Comparison of ENCODE assay signal across 19 mouse cellular contexts in genomic region chr12:53144122-53144695, GRCm38 (mm10).
DNase-seq lines count a peak whose midpoint lies in the region; ATAC-seq and TF ChIP-seq lines count a peak whose summit lies in the region.
"Had no signal": no experiment of that assay in that cellular context is flagged by ENCODE, and none has a peak within 500 bp of the region (broad histone marks: within the 10 kb centered on the region; RNA-seq: fewer than 3 reads in every experiment).

No protein-coding gene starts in this region.

- H3K27me3 ChIP-seq in forebrain, embryonic 12.5 days = no peaks in the 10 kb centered on the region
- H3K27me3 ChIP-seq in forebrain, embryonic 15.5 days = no peaks in the 10 kb centered on the region
- H3K27me3 ChIP-seq in hindbrain, embryonic 14.5 days (ENCODE audit: control insufficient read depth, insufficient read depth, low read length) = no peaks in the 10 kb centered on the region
- H3K27me3 ChIP-seq in midbrain, embryonic 15.5 days (replicated peaks) = no peaks in the 10 kb centered on the region
- H3K27me3 ChIP-seq: liver, embryonic 15.5 days had no signal

- peak; percentile 54 for DNase-seq in brain, embryonic 14.5 days (ENCODE audit: low read depth)
- no peak for DNase-seq in hindbrain, embryonic 14.5 days (ENCODE audit: low spot score)
- DNase-seq in layer of hippocampus, postnatal 14 days (ENCODE audit: low spot score in 2 of 2) = no peak
- no peak for DNase-seq in cerebellum, postnatal 36 days
- DNase-seq: adrenal gland, postnatal 14 days; cerebellum, adult 9-10 months; heart, postnatal 4 days; kidney, adult 2 months; kidney, postnatal 10 days; liver; lung, postnatal 4 days; thymus, adult 18-20 months; thymus, postnatal 4 days had no signal

- no peak for TF ChIP-seq CTCF in brain, embryonic 14.5 days (IDR thresholded peaks at IDR 0.05; ENCODE audit: borderline replicate concordance, extremely low read depth, insufficient read depth, insufficient read length)

- 52% methylated on average over 6 of the region's 6 CpGs for WGBS in forebrain, embryonic 12.5 days
- 41% methylated on average over 6 of the region's 6 CpGs for WGBS in forebrain, embryonic 15.5 days
- WGBS in hindbrain, embryonic 14.5 days = 51% methylated on average over 6 of the region's 6 CpGs
- 45% methylated on average over 6 of the region's 6 CpGs for WGBS in midbrain, embryonic 15.5 days

- peaks cover 28% of the 10 kb centered on the region for H3K36me3 ChIP-seq in forebrain, embryonic 12.5 days (replicated peaks)
- peaks cover 28% of the 10 kb centered on the region for H3K36me3 ChIP-seq in forebrain, embryonic 15.5 days
- peaks cover 40% of the 10 kb centered on the region for H3K36me3 ChIP-seq in hindbrain, embryonic 14.5 days (replicated peaks; ENCODE audit: control insufficient read depth, insufficient read depth)
- H3K36me3 ChIP-seq in midbrain, embryonic 15.5 days (replicated peaks) = peaks cover 9% of the 10 kb centered on the region; the same call in 1 of the 2 replicates
- H3K36me3 ChIP-seq: embryonic facial prominence, embryonic 10.5 days; limb, embryonic 10.5 days; liver, embryonic 15.5 days had no signal

- H3K27ac ChIP-seq in forebrain, embryonic 12.5 days = peak overlapping the region; percentile 36
- no peak overlapping the region; the same call in 1 of the 2 replicates for H3K27ac ChIP-seq in forebrain, embryonic 15.5 days (replicated peaks)
- peak overlapping the region; percentile 54; the same call in 1 of the 2 replicates for H3K27ac ChIP-seq in hindbrain, embryonic 14.5 days
- H3K27ac ChIP-seq in midbrain, embryonic 15.5 days = peak overlapping the region; percentile 60
- H3K27ac ChIP-seq: embryonic facial prominence, embryonic 10.5 days; limb, embryonic 10.5 days; liver, embryonic 15.5 days had no signal

- no peaks in the 10 kb centered on the region for H3K9me3 ChIP-seq in forebrain, embryonic 12.5 days
- H3K9me3 ChIP-seq in forebrain, embryonic 15.5 days = no peaks in the 10 kb centered on the region
- no peaks in the 10 kb centered on the region for H3K9me3 ChIP-seq in hindbrain, embryonic 14.5 days (ENCODE audit: control insufficient read depth, low read length)
- H3K9me3 ChIP-seq in midbrain, embryonic 15.5 days = no peaks in the 10 kb centered on the region
- H3K9me3 ChIP-seq: embryonic facial prominence, embryonic 10.5 days; limb, embryonic 10.5 days; liver, embryonic 15.5 days had no signal

- H3K4me1 ChIP-seq in forebrain, embryonic 12.5 days = peaks cover 13% of the 10 kb centered on the region
- H3K4me1 ChIP-seq in forebrain, embryonic 15.5 days = peaks cover 20% of the 10 kb centered on the region
- no peaks in the 10 kb centered on the region for H3K4me1 ChIP-seq in hindbrain, embryonic 14.5 days (replicated peaks; ENCODE audit: control insufficient read depth, insufficient read depth, low read length)
- peaks cover 23% of the 10 kb centered on the region for H3K4me1 ChIP-seq in midbrain, embryonic 15.5 days
- H3K4me1 ChIP-seq: embryonic facial prominence, embryonic 10.5 days; liver, embryonic 15.5 days had no signal

- no peak overlapping the region for H3K4me2 ChIP-seq in forebrain, embryonic 12.5 days
- no peak overlapping the region for H3K4me2 ChIP-seq in forebrain, embryonic 15.5 days (replicated peaks)
- no peak overlapping the region for H3K4me2 ChIP-seq in hindbrain, embryonic 14.5 days (replicated peaks)
- no peak overlapping the region for H3K4me2 ChIP-seq in midbrain, embryonic 15.5 days
- H3K4me2 ChIP-seq: liver, embryonic 15.5 days had no signal

- ATAC-seq in forebrain, embryonic 12.5 days (ENCODE audit: low FRiP score) = peak; percentile 51; the same call in 1 of the 2 replicates
- ATAC-seq in forebrain, embryonic 15.5 days (replicated peaks) = no peak
- no peak for ATAC-seq in hindbrain, embryonic 14.5 days (ENCODE audit: low FRiP score)
- ATAC-seq in midbrain, embryonic 15.5 days (replicated peaks) = peak; percentile 51; the same call in 1 of the 2 replicates

- no peak overlapping the region for H3K9ac ChIP-seq in forebrain, embryonic 12.5 days
- no peak overlapping the region for H3K9ac ChIP-seq in forebrain, embryonic 15.5 days (replicated peaks)
- H3K9ac ChIP-seq in hindbrain, embryonic 14.5 days = no peak overlapping the region
- no peak overlapping the region for H3K9ac ChIP-seq in midbrain, embryonic 15.5 days
- H3K9ac ChIP-seq: liver, embryonic 15.5 days had no signal

- H3K4me3 ChIP-seq in forebrain, embryonic 12.5 days (replicated peaks) = no peak overlapping the region
- H3K4me3 ChIP-seq in forebrain, embryonic 15.5 days = no peak overlapping the region
- no peak overlapping the region for H3K4me3 ChIP-seq in hindbrain, embryonic 14.5 days (replicated peaks; ENCODE audit: low read length)
- H3K4me3 ChIP-seq in midbrain, embryonic 15.5 days = no peak overlapping the region
- H3K4me3 ChIP-seq: embryonic facial prominence, embryonic 10.5 days; limb, embryonic 10.5 days; liver, embryonic 15.5 days had no signal

- no peak for TF ChIP-seq POLR2A in brain, embryonic 14.5 days (IDR thresholded peaks at IDR 0.05; ENCODE audit: borderline replicate concordance, extremely low read depth, insufficient read depth, insufficient read length, poor library complexity, severe bottlenecking)

Comparison
In these comparisons a context has a peak if more than half of its experiments do, and no peak if none do; other contexts are left out.
1. ATAC-seq: peak in forebrain, embryonic 12.5 days (single experiment) and midbrain, embryonic 15.5 days (single experiment); none in forebrain, embryonic 15.5 days (single experiment) and hindbrain, embryonic 14.5 days (single experiment).